Mouse (Mus musculus): Measurements from ENCODE around the gene Serf2. TPM values are rescaled to one million over a fixed set of nuclear protein-coding genes. Genes with fewer than 3 reads are reported as not detected.
"Not testable (repeated sequence)": the region's sequence is repeated elsewhere in the genome, so short reads cannot be mapped to it uniquely, and the experiment has no call there.

Gene Serf2
- total RNA-seq, 1 experiment from 2014 or later: 386 TPM

- not testable (repeated sequence) for DNase-seq
These were observed 52.6 kb downstream of the Serf2 start for GRCm38 (mm10) chr2:121501550-121501949.

- DNase-seq: peak; percentile 91
These were observed 57.2 kb downstream of the Serf2 start, which contains the start of the genes Mfap1a and Wdr76 for GRCm38 (mm10) chr2:121505942-121506882. Gene Mfap1a, minus strand, starts transcription at chr2:121506665. Gene Wdr76, plus strand, starts transcription at chr2:121506723.

GRCm38 (mm10) chr2:121507173-121507950, 58.4 kb downstream of the Serf2 start:
- DNase-seq: no peak

Small RNA genes within 50 kb of the gene (microRNA-seq; reads per million reads assigned to microRNA genes)
- gene Gm22953: 0 reads per million in 2 experiments

Other genes with a start within 250 kb of the Serf2 start
- gene Trp53bp1, start 177.8 kb upstream of the Serf2 start, total RNA-seq (2021): 58.6 and 59.9 TPM in 2 replicates
- 5.1 and 12.0 TPM in 2 replicates for gene Map1a, start 159.6 kb upstream of the Serf2 start, total RNA-seq (2021)
- gene Ppip5k1, start 93.8 kb upstream of the Serf2 start, total RNA-seq (2021): 51.8 and 51.9 TPM in 2 replicates
- 5.3 and 8.2 TPM in 2 replicates for gene Ckmt1, start 91.5 kb upstream of the Serf2 start, total RNA-seq (2021)
- gene Strc, start 62.0 kb upstream of the Serf2 start, total RNA-seq (2021): not detected in 2 replicates
- 306 and 320 TPM in 2 replicates for gene Pdia3, start 35.4 kb upstream of the Serf2 start, total RNA-seq (2021)
- 3.5 and 3.6 TPM in 2 replicates for gene Catsper2, start 35.4 kb upstream of the Serf2 start, total RNA-seq (2021)
- gene Ell3, start 4.9 kb upstream of the Serf2 start, total RNA-seq (2021): 0.26 and 0.94 TPM in 2 replicates
- gene Hypk, start 4.1 kb downstream of the Serf2 start, total RNA-seq (2021): 41.8 and 48.5 TPM in 2 replicates
- gene Serinc4, start 7.6 kb downstream of the Serf2 start, total RNA-seq (2021): 0.53 TPM in 1 of 2 replicates, not detected in the other
- gene Mfap1b, start 24.9 kb downstream of the Serf2 start, total RNA-seq (2021): 32.0 and 32.1 TPM in 2 replicates
- gene Mfap1a, start 57.5 kb downstream of the Serf2 start, total RNA-seq (2021): 28.2 and 29.6 TPM in 2 replicates
- 7.4 and 7.6 TPM in 2 replicates for gene Wdr76, start 57.5 kb downstream of the Serf2 start, total RNA-seq (2021)